In genomic region chr9:109899361-109899760, GRCm38 (mm10) we compare ENCODE assay signal across 15 mouse cellular contexts. TPM values are rescaled to one million over a fixed set of nuclear protein-coding genes. Genes with fewer than 3 reads are reported as not detected.
DNase-seq lines count a peak whose midpoint lies in the region; ATAC-seq lines count a peak whose summit lies in the region.
"Had no signal": no experiment of that assay in that cellular context is flagged by ENCODE, and none has a peak within 500 bp of the region (broad histone marks: within the 10 kb centered on the region; RNA-seq: fewer than 3 reads in every experiment).

No protein-coding gene starts in this region.

- no peak overlapping the region for H3K4me3 ChIP-seq in heart, embryonic 14.5 days (ENCODE audit: control insufficient read depth in 1 of 2, insufficient read depth in 1 of 2, low read depth in 1 of 2, low read length in 2 of 2)
- no peak overlapping the region for H3K4me3 ChIP-seq in liver, embryonic 12.5 days
- no peak overlapping the region for H3K4me3 ChIP-seq in liver, embryonic 11.5 days (ENCODE audit: low read depth, low read length)
- no peak overlapping the region for H3K4me3 ChIP-seq in intestine, embryonic 16.5 days (ENCODE audit: low read length)
- H3K4me3 ChIP-seq: neural tube, embryonic 15.5 days had no signal

- no peak overlapping the region for H3K9ac ChIP-seq in heart, embryonic 14.5 days (ENCODE audit: low read length)
- no peak overlapping the region for H3K9ac ChIP-seq in liver, embryonic 12.5 days
- H3K9ac ChIP-seq in liver, embryonic 11.5 days (ENCODE audit: low read depth, low read length): no peak overlapping the region
- no peak overlapping the region for H3K9ac ChIP-seq in intestine, embryonic 16.5 days (ENCODE audit: low read depth, low read length)
- H3K9ac ChIP-seq: liver, embryonic 14.5 days; neural tube, embryonic 15.5 days had no signal

- WGBS in heart, embryonic 14.5 days: 63% methylated on average over 10 of the region's 15 CpGs
- WGBS in liver, embryonic 12.5 days (ENCODE audit: insufficient replicate concordance): 43% methylated on average over 12 of the region's 15 CpGs
- WGBS in liver, embryonic 11.5 days: 51% methylated on average over 13 of the region's 15 CpGs
- WGBS in intestine, embryonic 16.5 days: 63% methylated on average over 10 of the region's 15 CpGs

- no peaks in the 10 kb centered on the region for H3K27me3 ChIP-seq in heart, embryonic 14.5 days (ENCODE audit: control insufficient read depth, insufficient read depth, low read length)
- no peaks in the 10 kb centered on the region for H3K27me3 ChIP-seq in liver, embryonic 12.5 days (replicated peaks)
- H3K27me3 ChIP-seq in liver, embryonic 11.5 days (replicated peaks; ENCODE audit: control insufficient read depth, insufficient read depth, low read length): no peaks in the 10 kb centered on the region
- no peaks in the 10 kb centered on the region for H3K27me3 ChIP-seq in intestine, embryonic 16.5 days (replicated peaks; ENCODE audit: control insufficient read depth, insufficient read depth, low read length)
- H3K27me3 ChIP-seq: neural tube, embryonic 15.5 days had no signal

- 0 out of 2 replicates have a peak, but pooled peaks cover 4% of the 10 kb centered on the region for H3K36me3 ChIP-seq in heart, embryonic 14.5 days (ENCODE audit: control insufficient read depth, insufficient read depth, low read length)
- peaks cover 23% of the 10 kb centered on the region for H3K36me3 ChIP-seq in liver, embryonic 12.5 days
- peaks cover 3% of the 10 kb centered on the region; the same call in 1 of the 2 replicates for H3K36me3 ChIP-seq in liver, embryonic 11.5 days (ENCODE audit: control insufficient read depth, insufficient read depth, low read length)
- no peaks in the 10 kb centered on the region for H3K36me3 ChIP-seq in intestine, embryonic 16.5 days (ENCODE audit: control insufficient read depth, insufficient read depth, low read length)
- H3K36me3 ChIP-seq: neural tube, embryonic 15.5 days had no signal

- H3K4me1 ChIP-seq in heart, embryonic 14.5 days (ENCODE audit: control insufficient read depth in 2 of 2, insufficient read depth in 2 of 2, low read length in 2 of 2): peaks cover 9 to 10% of the 10 kb centered on the region in 2 experiments
- H3K4me1 ChIP-seq in liver, embryonic 12.5 days: peaks cover 21% of the 10 kb centered on the region
- H3K4me1 ChIP-seq in liver, embryonic 11.5 days (replicated peaks; ENCODE audit: control insufficient read depth, insufficient read depth, low read length): no peaks in the 10 kb centered on the region
- H3K4me1 ChIP-seq in intestine, embryonic 16.5 days (ENCODE audit: control insufficient read depth, insufficient read depth, low read length): peaks cover 20% of the 10 kb centered on the region

- no peak for ATAC-seq in heart, embryonic 14.5 days (ENCODE audit: insufficient number of reproducible peaks, insufficient read depth, low FRiP score, low read depth)
- ATAC-seq in liver, embryonic 12.5 days: no peak
- no peak for ATAC-seq in liver, embryonic 11.5 days (replicated peaks; ENCODE audit: low FRiP score)
- ATAC-seq in intestine, embryonic 16.5 days: no peak

- H3K9me3 ChIP-seq in heart, embryonic 14.5 days (ENCODE audit: control insufficient read depth, low read length): no peaks in the 10 kb centered on the region
- no peaks in the 10 kb centered on the region for H3K9me3 ChIP-seq in liver, embryonic 12.5 days (replicated peaks)
- H3K9me3 ChIP-seq in liver, embryonic 11.5 days (ENCODE audit: control insufficient read depth, low read length): no peaks in the 10 kb centered on the region
- no peaks in the 10 kb centered on the region for H3K9me3 ChIP-seq in intestine, embryonic 16.5 days (ENCODE audit: control insufficient read depth, low read length)
- H3K9me3 ChIP-seq: neural tube, embryonic 15.5 days had no signal

- DNase-seq in heart, adult 11 months: no peak
- DNase-seq in liver, embryonic 11.5 days (ENCODE audit: low spot score): no peak
- DNase-seq in ES-CJ7 (ENCODE audit: low read depth, low spot score): peak; percentile 81
- DNase-seq in adrenal gland, adult 8-10 months: no peak
- DNase-seq in thymus, adult 18-20 months: no peak
- DNase-seq: cerebellum, adult 9-10 months; retina, postnatal 1 day; spleen, adult 18-20 months had no signal

- H3K4me2 ChIP-seq in heart, embryonic 14.5 days (ENCODE audit: low read length): no peak overlapping the region
- H3K4me2 ChIP-seq in liver, embryonic 12.5 days: no peak overlapping the region
- no peak overlapping the region for H3K4me2 ChIP-seq in liver, embryonic 11.5 days
- H3K4me2 ChIP-seq in intestine, embryonic 16.5 days (ENCODE audit: low read depth, low read length): no peak overlapping the region
- H3K4me2 ChIP-seq: neural tube, embryonic 15.5 days had no signal

- peak overlapping the region; percentile 23 to 41; a peak in 3 of 4 replicates for H3K27ac ChIP-seq in heart, embryonic 14.5 days (replicated peaks in 1 of 2; ENCODE audit: control insufficient read depth in 1 of 2, insufficient read depth in 1 of 2, low read depth in 2 of 2, low read length in 2 of 2)
- 0 out of 2 replicates have a peak overlapping the region, but pooled peaks have one; percentile 25 for H3K27ac ChIP-seq in liver, embryonic 12.5 days
- H3K27ac ChIP-seq in liver, embryonic 11.5 days (ENCODE audit: low read depth, low read length): no peak overlapping the region
- H3K27ac ChIP-seq in intestine, embryonic 16.5 days (ENCODE audit: low read length): 0 out of 2 replicates have a peak overlapping the region, but pooled peaks have one; percentile 20
- H3K27ac ChIP-seq: liver, embryonic 14.5 days; neural tube, embryonic 15.5 days had no signal

RNA-seq across cellular contexts. Expression of gene Cdc25a, which starts 24.0 kb away (rescaled TPM):
- 14.9 and 16.4 TPM in 2 replicates for polyA plus RNA-seq in heart, embryonic 14.5 days (2014; fragmentation: Nextera tagmentation; extraction: Ambion mirVana)
- 34.9 and 36.4 TPM in 2 replicates for polyA plus RNA-seq in liver, embryonic 12.5 days (2016; fragmentation: Nextera tagmentation; extraction: Ambion mirVana)
- 39.8 and 42.5 TPM in 2 replicates for polyA plus RNA-seq in liver, embryonic 11.5 days (2014; fragmentation: Nextera tagmentation; extraction: Ambion mirVana)
- 31.2 and 31.3 TPM in 2 replicates for polyA plus RNA-seq in intestine, embryonic 16.5 days (2015; fragmentation: Nextera tagmentation; extraction: Ambion mirVana)
- 10 to 100 TPM; 10.5 to 14.5 (median 10.8) TPM for total RNA-seq in adrenal gland, adult 8-10 months (2022)

RNA-seq across cellular contexts. Expression of gene Map4, which starts 31.9 kb away (rescaled TPM):
- 79.9 and 84.2 TPM in 2 replicates for polyA plus RNA-seq in heart, embryonic 14.5 days (2014; fragmentation: Nextera tagmentation; extraction: Ambion mirVana)
- polyA plus RNA-seq in liver, embryonic 12.5 days (2016; fragmentation: Nextera tagmentation; extraction: Ambion mirVana): 18.6 and 19.1 TPM in 2 replicates
- polyA plus RNA-seq in liver, embryonic 11.5 days (2014; fragmentation: Nextera tagmentation; extraction: Ambion mirVana): 30.4 and 33.0 TPM in 2 replicates
- 52.8 and 57.2 TPM in 2 replicates for polyA plus RNA-seq in intestine, embryonic 16.5 days (2015; fragmentation: Nextera tagmentation; extraction: Ambion mirVana)
- 100 to 1,000 TPM in 2 of 4 experiments, 10 to 100 TPM in 2; 75.9 to 139 (median 108) TPM for total RNA-seq in adrenal gland, adult 8-10 months (2022)

RNA-seq across cellular contexts. Expression of gene Camp, which starts 49.9 kb away (rescaled TPM):
- polyA plus RNA-seq in heart, embryonic 14.5 days (2014; fragmentation: Nextera tagmentation; extraction: Ambion mirVana): 2.4 TPM in 1 of 2 replicates, not detected in the other
- polyA plus RNA-seq in liver, embryonic 12.5 days (2016; fragmentation: Nextera tagmentation; extraction: Ambion mirVana): 25.2 and 31.4 TPM in 2 replicates
- polyA plus RNA-seq in liver, embryonic 11.5 days (2014; fragmentation: Nextera tagmentation; extraction: Ambion mirVana): 13.5 and 15.8 TPM in 2 replicates
- polyA plus RNA-seq in intestine, embryonic 16.5 days (2015; fragmentation: Nextera tagmentation; extraction: Ambion mirVana): 1.9 and 3.5 TPM in 2 replicates
- total RNA-seq in adrenal gland, adult 8-10 months (2022): not detected
- total RNA-seq: left cerebral cortex, postnatal 14 days had no signal
- polyA plus RNA-seq: C2C12 had no signal
